Mouse (Mus musculus) stomach, postnatal 0 days (tissue): ENCODE measurements at regions not wholly inside any gene's neighbourhood (a gene's known extent, or its start where the extent isn't known, plus 50 kb on each side); places are given as distances from the start of the nearest gene placed in this dataset.

ENCODE experiments used
- CTCF ChIP-seq: IDR thresholded peaks from 2 replicates; pipeline ENCODE4 v1.5.1; 2016; ENCODE audit warnings: antibody characterized with exemption, low read depth, mild to moderate bottlenecking, moderate library complexity
- EP300 ChIP-seq: optimal IDR thresholded peaks from 2 replicates; pipeline ENCODE3; 2016; ENCODE audit warnings: antibody characterized with exemption

DNA sequence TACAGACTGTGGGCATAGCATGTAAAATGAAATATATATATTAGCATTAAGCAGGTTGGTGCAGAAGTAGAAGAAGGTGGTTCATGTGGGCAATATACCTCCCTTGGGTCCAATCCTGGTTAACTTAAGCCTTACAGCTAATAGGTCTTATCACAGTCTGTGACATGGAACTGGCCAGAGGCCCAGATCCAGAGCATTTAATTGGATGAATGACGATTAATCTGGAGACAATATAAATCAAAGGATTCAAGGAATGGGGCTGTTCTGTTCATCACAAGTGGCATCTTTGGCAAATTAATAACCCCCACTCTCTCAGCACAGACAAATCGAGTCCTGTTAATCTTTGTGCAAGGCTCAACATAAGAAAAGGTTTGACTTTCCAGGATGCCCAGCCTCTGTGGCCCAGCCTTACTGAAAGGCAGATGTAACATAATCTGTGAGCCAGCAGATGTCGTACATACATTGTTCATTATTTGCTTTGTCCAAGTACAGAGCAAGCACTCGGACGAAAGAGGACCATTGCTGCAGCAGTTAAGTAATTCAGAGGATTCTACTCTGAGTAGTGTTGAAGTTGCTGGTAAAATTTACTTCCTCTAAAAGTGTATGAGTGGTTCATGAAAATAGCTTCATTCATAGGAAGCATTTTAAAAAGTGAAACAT is 2073.2 kb downstream of the 9330182O14Rik start:
- peak; percentile 71 for TF ChIP-seq CTCF
- no peak for TF ChIP-seq EP300
